Mouse (Mus musculus): Measurements from ENCODE around the gene C2cd5.

DNA sequence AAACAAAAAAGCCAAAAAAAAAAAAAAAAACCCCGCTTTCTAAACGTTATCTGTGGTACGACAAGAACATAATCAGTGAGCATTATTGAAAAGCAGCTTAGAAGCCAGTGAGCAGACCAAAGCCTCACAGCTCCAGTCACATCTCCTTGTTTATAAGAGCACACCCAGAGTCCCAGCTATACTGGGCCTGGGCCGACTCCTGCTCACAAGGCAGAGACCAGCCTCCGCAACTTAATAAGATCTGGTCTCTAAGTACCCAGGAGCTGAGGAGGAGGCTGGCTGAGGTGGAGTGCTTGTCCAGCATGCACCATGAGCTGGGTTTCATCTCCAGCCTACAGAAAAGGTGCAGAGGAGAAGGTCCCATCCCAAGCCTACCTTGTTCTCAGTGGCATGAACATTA lies 29.9 kb downstream of the C2cd5 start:
- no peak for TF ChIP-seq CTCF (IDR thresholded peaks at IDR 0.05; ENCODE audit: borderline replicate concordance, insufficient read depth, low read depth, low read length)
- no peak for TF ChIP-seq POLR2A (IDR thresholded peaks at IDR 0.05; ENCODE audit: borderline replicate concordance, insufficient read depth, low read length)

All from cerebellum, adult 2 months (tissue).